Mouse (Mus musculus) lung, adult 2 months (tissue): ENCODE data around the gene Sez6. TPM values are rescaled to one million over a fixed set of nuclear protein-coding genes. Genes with fewer than 3 reads are reported as not detected.

Experiments used
- DNase-seq: peaks from one replicate; pipeline ENCODE4 v3.0.0; 2022
- H3K4me1 ChIP-seq: fragments of 200-500 bp; 2 replicates; pipeline ENCODE4 v1.6.1; 2011; ENCODE audit warnings: low read length; ENCODE audit not compliant: control insufficient read depth, insufficient read depth
- H3K4me3 ChIP-seq: fragments of 200-500 bp; replicated peaks from 2 replicates; pipeline ENCODE3; 2011; ENCODE audit warnings: low read depth, mild to moderate bottlenecking, control low read depth, low read length; ENCODE audit errors: extremely low read depth
- CTCF ChIP-seq: fragments of 200-500 bp; IDR thresholded peaks from 2 replicates; pipeline ENCODE4 v1.5.1; 2011; ENCODE audit warnings: mild to moderate bottlenecking, low read length, control low read depth; ENCODE audit not compliant: insufficient read depth
- POLR2A ChIP-seq: fragments of 200-500 bp; IDR thresholded peaks from 2 replicates; pipeline ENCODE4 v1.6.1; 2011; ENCODE audit warnings: low read depth, mild to moderate bottlenecking, control low read depth, low read length, borderline replicate concordance; ENCODE audit errors: extremely low read depth
- WGBS: fragments of 180-500 bp; shearing (Covaris S2); methylation state at CpG from one replicate; pipeline ENCODE4 v1.1.7; 2018; 5-methylcytosine and 5-hydroxymethylcytosine counted together
- polyA plus RNA-seq: library from polyadenylated mRNA; depleted of rRNA; stranded (reverse); fragments of >200 nt; gene quantifications from 2 replicates; pipeline ENCODE4 v1.2.3, GENCODE M21; 2012; rRNA removed

Sez6 gene
- 0.12 and 0.19 TPM in 2 replicates for polyA plus RNA-seq

GRCm38 (mm10) chr11:77930751-77931540 lies at the start of gene Sez6:
Sez6 (plus strand) TSS chr11:77930800.
- no peaks in the 10 kb centered on the region for H3K4me1 ChIP-seq
- H3K4me3 ChIP-seq: no peak within 1 kb of the TSS
- TF ChIP-seq CTCF (no peak), POLR2A (no peak)
- peak; percentile 56 for DNase-seq
- WGBS: under 1% methylated on average over 94 of the region's 94 CpGs

- no peak for DNase-seq
- TF ChIP-seq CTCF (no peak), POLR2A (no peak)
- Histone ChIP-seq H3K4me1 (no peaks in the 10 kb centered on the region), H3K4me3 (no peak overlapping the region)
- 58% methylated on average over 10 of the region's 10 CpGs for WGBS
These were observed 45.9 kb upstream of the Sez6 start for GRCm38 (mm10) chr11:77884524-77885245.

DNA sequence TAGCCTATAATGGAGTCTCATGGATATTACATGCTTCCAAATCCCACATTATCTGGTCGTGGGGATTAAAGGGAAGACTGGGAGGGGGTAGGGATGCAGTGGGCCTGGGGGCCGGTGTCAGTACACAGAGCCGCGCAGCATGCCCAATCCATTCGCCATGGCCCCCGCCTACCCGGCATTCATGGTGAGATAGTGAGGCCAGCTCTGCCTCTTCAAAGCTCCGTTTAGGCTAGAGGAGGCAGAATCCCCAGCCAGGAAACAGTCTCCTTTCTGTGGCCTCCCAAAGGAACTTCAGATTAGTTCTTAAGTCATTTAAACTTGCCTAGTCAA lies 45.4 kb upstream of the Sez6 start:
- DNase-seq: no peak
- H3K4me1 ChIP-seq: no peaks in the 10 kb centered on the region
- H3K4me3 ChIP-seq: no peak overlapping the region
- TF ChIP-seq CTCF (no peak), POLR2A (no peak)
- WGBS: 68% methylated on average over 8 of the region's 8 CpGs

DNA sequence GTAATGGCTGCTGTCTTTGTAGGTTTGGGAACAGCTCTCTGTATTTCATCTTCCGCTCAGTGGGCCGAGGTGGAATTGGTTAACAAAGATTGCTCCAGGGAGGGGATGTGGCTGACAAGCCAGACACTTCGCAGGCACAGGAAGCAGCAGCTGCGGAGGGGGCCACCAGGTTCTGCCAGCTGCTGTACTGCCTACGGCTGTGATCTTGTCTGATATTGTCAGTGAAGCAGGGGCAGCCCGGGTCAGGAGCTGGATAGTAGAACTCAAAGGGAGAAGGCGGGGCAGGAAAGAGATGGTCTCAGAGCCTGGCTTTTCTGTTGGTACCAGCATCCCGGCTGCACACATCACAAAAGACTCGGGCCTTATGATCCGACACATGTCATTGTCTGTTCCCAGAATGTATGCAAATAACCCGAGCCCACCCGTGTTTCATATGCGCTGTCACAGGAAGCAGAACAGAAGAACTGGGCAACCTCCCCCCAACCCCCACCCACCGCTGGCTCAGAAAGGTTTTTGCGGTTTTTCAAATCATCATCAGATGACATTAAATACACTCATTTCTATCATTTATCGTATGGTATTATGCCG lies 43.1 kb upstream of the Sez6 start:
- H3K4me1 ChIP-seq: no peaks in the 10 kb centered on the region
- TF ChIP-seq POLR2A (no peak), CTCF (no peak)
- H3K4me3 ChIP-seq: no peak overlapping the region
- 49% methylated on average over 17 of the region's 17 CpGs for WGBS
- DNase-seq: no peak

DNA sequence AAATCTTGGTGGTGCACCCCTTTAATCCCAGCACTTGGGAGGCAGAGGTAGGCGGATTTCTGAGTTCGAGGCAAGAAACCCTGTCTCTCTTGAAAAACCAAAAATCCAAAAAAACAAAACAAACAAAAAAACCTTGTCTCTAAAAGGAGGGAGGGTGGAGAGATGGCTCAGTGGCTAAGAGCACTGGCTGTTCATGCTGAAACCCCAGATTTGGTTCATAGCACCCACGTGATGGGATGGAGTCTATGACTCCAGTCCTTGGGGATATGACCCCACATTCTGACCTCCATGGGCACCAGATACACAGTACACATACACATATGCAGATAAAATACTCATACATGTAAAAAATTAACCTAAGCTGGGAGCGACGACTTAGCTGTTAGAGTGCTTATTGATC lies 41.8 kb upstream of the Sez6 start:
- Histone ChIP-seq H3K4me1 (peaks cover 5% of the 10 kb centered on the region), H3K4me3 (no peak overlapping the region)
- no peak for DNase-seq
- TF ChIP-seq CTCF: no peak
- TF ChIP-seq POLR2A: no peak
- WGBS: 85% methylated on average over 5 of the region's 5 CpGs

GRCm38 (mm10) chr11:77889484-77889883 lies 41.1 kb upstream of the Sez6 start:
- WGBS: 20% methylated on average over 1 of the region's 2 CpGs
- TF ChIP-seq POLR2A (no peak), CTCF (no peak)
- peaks cover 10% of the 10 kb centered on the region for H3K4me1 ChIP-seq
- no peak for DNase-seq
- H3K4me3 ChIP-seq: no peak overlapping the region

GRCm38 (mm10) chr11:77890648-77891258 lies 39.8 kb upstream of the Sez6 start:
- Histone ChIP-seq H3K4me3 (no peak overlapping the region), H3K4me1 (peaks cover 10% of the 10 kb centered on the region)
- no peak for DNase-seq
- WGBS: 78% methylated on average over 2 of the region's 2 CpGs
- TF ChIP-seq POLR2A (no peak), CTCF (no peak)

- no peak for DNase-seq
These were observed 37.7 kb upstream of the Sez6 start for GRCm38 (mm10) chr11:77892883-77893282.

GRCm38 (mm10) chr11:77893283-77893682 lies 37.3 kb upstream of the Sez6 start:
- Histone ChIP-seq H3K4me3 (no peak overlapping the region), H3K4me1 (peaks cover 14% of the 10 kb centered on the region)
- no peak for DNase-seq
- no peak for TF ChIP-seq CTCF
- no peak for TF ChIP-seq POLR2A
- 76% methylated on average over 6 of the region's 6 CpGs for WGBS

More at GRCm38 (mm10) chr11:77892883-77893282, 37.7 kb upstream of the Sez6 start:
- no peak for TF ChIP-seq CTCF
- Histone ChIP-seq H3K4me1 (peaks cover 14% of the 10 kb centered on the region), H3K4me3 (no peak overlapping the region)
- 51% methylated on average over 5 of the region's 5 CpGs for WGBS
